Mouse (Mus musculus): Measurements from ENCODE around the gene Crybg2. TPM values are rescaled to one million over a fixed set of nuclear protein-coding genes. Genes with fewer than 3 reads are reported as not detected.

Gene Crybg2
- total and polyA plus RNA-seq, 2 experiments from 2014 or later: 0.08 TPM; not detected in 1

DNA sequence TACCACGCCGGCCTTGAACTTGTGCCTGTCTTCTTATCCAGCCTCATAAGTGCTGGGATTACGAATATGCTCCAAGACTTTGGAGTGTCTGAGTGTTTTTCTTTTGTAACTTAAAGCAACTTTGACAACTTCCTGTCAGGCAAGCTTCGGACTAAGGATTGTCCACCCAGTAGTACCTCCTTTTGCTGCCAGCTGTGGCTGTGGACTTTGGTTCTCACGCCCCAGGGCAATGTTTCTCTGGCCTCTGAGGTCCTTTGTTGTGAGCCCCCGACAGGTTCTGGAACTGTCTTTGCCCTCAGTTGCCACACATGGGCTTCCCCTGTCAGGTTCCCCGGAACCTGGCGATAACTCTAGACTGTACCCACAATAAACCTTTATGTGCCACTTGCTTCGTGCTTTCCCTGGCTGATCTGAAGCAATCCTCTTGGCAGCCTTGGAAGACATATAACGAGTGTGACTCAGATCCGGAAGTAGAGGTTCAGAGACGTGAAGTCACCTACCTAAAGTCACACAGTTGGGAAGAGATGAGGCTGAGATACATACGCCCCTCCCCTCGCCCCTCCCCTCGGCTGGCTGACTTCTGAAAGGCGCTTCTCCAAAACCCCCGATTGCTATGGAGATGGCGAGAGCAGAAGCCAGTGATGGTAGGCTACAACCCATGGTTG, 683 bp downstream of the Crybg2 start:
- WGBS: 61% methylated on average over 18 of the region's 18 CpGs
- Histone ChIP-seq H3K4me3 (ENCODE audit: low read depth, low read length) (no peak overlapping the region), H3K4me2 (ENCODE audit: low read depth, low read length) (no peak overlapping the region), H3K27me3 (ENCODE audit: control insufficient read depth, insufficient read depth, low read length) (peaks cover 24% of the 10 kb centered on the region), H3K9me3 (replicated peaks; ENCODE audit: control insufficient read depth, low read length) (no peaks in the 10 kb centered on the region), H3K4me1 (ENCODE audit: control insufficient read depth, insufficient read depth) (no peaks in the 10 kb centered on the region), H3K36me3 (replicated peaks; ENCODE audit: control insufficient read depth, insufficient read depth, low read length) (no peaks in the 10 kb centered on the region), H3K27ac (ENCODE audit: low read depth) (no peak overlapping the region), H3K9ac (replicated peaks; ENCODE audit: low read depth, low read length) (no peak overlapping the region)
- no peak for ATAC-seq (ENCODE audit: insufficient read depth, low read depth)
- no peak for DNase-seq (ENCODE audit: low spot score)
- TF ChIP-seq EP300 (IDR thresholded peaks at IDR 0.05; ENCODE audit: low read depth) (no peak), CTCF (IDR thresholded peaks at IDR 0.05; ENCODE audit: low read depth) (no peak)

GRCm38 (mm10) chr4:134061944-134062446, 1.4 kb downstream of the Crybg2 start:
- no peaks in the 10 kb centered on the region for H3K9me3 ChIP-seq (replicated peaks; ENCODE audit: control insufficient read depth, low read length)
- H3K4me1 ChIP-seq (ENCODE audit: control insufficient read depth, insufficient read depth): no peaks in the 10 kb centered on the region
- 53% methylated on average over 8 of the region's 8 CpGs for WGBS
- H3K36me3 ChIP-seq (replicated peaks; ENCODE audit: control insufficient read depth, insufficient read depth, low read length): no peaks in the 10 kb centered on the region
- DNase-seq (ENCODE audit: low spot score): no peak
- no peak overlapping the region for H3K4me2 ChIP-seq (ENCODE audit: low read depth, low read length)
- no peak for ATAC-seq (ENCODE audit: insufficient read depth, low read depth)
- no peak overlapping the region for H3K4me3 ChIP-seq (ENCODE audit: low read depth, low read length)
- no peak overlapping the region for H3K9ac ChIP-seq (replicated peaks; ENCODE audit: low read depth, low read length)
- peaks cover 26% of the 10 kb centered on the region for H3K27me3 ChIP-seq (ENCODE audit: control insufficient read depth, insufficient read depth, low read length)
- TF ChIP-seq CTCF (IDR thresholded peaks at IDR 0.05; ENCODE audit: low read depth) (no peak), EP300 (IDR thresholded peaks at IDR 0.05; ENCODE audit: low read depth) (no peak)
- H3K27ac ChIP-seq (ENCODE audit: low read depth): no peak overlapping the region

- H3K4me1 ChIP-seq (ENCODE audit: control insufficient read depth, insufficient read depth): no peaks in the 10 kb centered on the region
- H3K27ac ChIP-seq (ENCODE audit: low read depth): no peak overlapping the region
- TF ChIP-seq EP300 (IDR thresholded peaks at IDR 0.05; ENCODE audit: low read depth) (no peak), CTCF (IDR thresholded peaks at IDR 0.05; ENCODE audit: low read depth) (no peak)
- H3K9ac ChIP-seq (replicated peaks; ENCODE audit: low read depth, low read length): no peak overlapping the region
- H3K4me3 ChIP-seq (ENCODE audit: low read depth, low read length): no peak overlapping the region
- no peaks in the 10 kb centered on the region for H3K36me3 ChIP-seq (replicated peaks; ENCODE audit: control insufficient read depth, insufficient read depth, low read length)
- WGBS: 57% methylated on average over 8 of the region's 8 CpGs
- peaks cover 26% of the 10 kb centered on the region for H3K27me3 ChIP-seq (ENCODE audit: control insufficient read depth, insufficient read depth, low read length)
- ATAC-seq (ENCODE audit: insufficient read depth, low read depth) (no peak), DNase-seq (ENCODE audit: low spot score) (no peak)
- H3K4me2 ChIP-seq (ENCODE audit: low read depth, low read length): no peak overlapping the region
- no peaks in the 10 kb centered on the region for H3K9me3 ChIP-seq (replicated peaks; ENCODE audit: control insufficient read depth, low read length)
These were observed 1.9 kb downstream of the Crybg2 start for GRCm38 (mm10) chr4:134062561-134062960.

DNA sequence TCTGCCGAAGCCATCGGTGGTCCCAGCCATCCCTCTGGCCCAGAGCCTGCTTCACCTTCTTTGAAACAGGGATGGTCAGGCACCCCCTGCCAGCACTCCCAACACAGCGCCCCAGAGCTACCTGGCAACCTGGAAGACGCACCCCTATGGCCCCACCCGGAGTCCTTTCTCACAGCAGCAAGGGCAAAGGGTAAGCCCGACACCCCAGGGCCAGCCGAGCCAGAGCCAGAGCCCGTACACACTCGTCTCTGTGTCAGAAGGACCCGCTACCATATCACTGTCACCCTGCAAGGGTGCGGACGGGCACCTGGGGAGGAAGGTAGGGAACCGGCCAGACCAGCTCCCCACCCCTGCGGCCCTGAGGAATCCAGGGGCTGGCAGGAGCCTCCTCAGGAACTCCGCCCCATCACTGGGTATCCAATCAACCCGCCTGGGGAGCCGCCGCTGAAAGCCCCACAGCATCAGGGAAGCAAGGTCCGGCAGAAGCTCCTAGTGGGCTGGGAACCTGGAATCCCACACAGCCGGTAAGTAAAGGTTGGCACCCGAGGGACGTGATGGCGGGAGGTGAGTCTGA, 4.9 kb downstream of the Crybg2 start:
- no peak overlapping the region for H3K27ac ChIP-seq (ENCODE audit: low read depth)
- no peak overlapping the region for H3K4me3 ChIP-seq (ENCODE audit: low read depth, low read length)
- H3K9ac ChIP-seq (replicated peaks; ENCODE audit: low read depth, low read length): no peak overlapping the region
- no peaks in the 10 kb centered on the region for H3K9me3 ChIP-seq (replicated peaks; ENCODE audit: control insufficient read depth, low read length)
- TF ChIP-seq CTCF (IDR thresholded peaks at IDR 0.05; ENCODE audit: low read depth) (no peak), EP300 (IDR thresholded peaks at IDR 0.05; ENCODE audit: low read depth) (no peak)
- DNase-seq (ENCODE audit: low spot score) (no peak), ATAC-seq (ENCODE audit: insufficient read depth, low read depth) (no peak)
- 28% methylated on average over 23 of the region's 23 CpGs for WGBS
- no peak overlapping the region for H3K4me2 ChIP-seq (ENCODE audit: low read depth, low read length)
- no peaks in the 10 kb centered on the region for H3K36me3 ChIP-seq (replicated peaks; ENCODE audit: control insufficient read depth, insufficient read depth, low read length)
- H3K27me3 ChIP-seq (ENCODE audit: control insufficient read depth, insufficient read depth, low read length): peaks cover 14% of the 10 kb centered on the region; the same call in 1 of the 2 replicates
- H3K4me1 ChIP-seq (ENCODE audit: control insufficient read depth, insufficient read depth): no peaks in the 10 kb centered on the region

- H3K27me3 ChIP-seq (ENCODE audit: control insufficient read depth, insufficient read depth, low read length): peaks cover 12% of the 10 kb centered on the region; the same call in 1 of the 2 replicates
- H3K4me3 ChIP-seq (ENCODE audit: low read depth, low read length): no peak overlapping the region
- H3K9me3 ChIP-seq (replicated peaks; ENCODE audit: control insufficient read depth, low read length): no peaks in the 10 kb centered on the region
- no peak overlapping the region for H3K4me2 ChIP-seq (ENCODE audit: low read depth, low read length)
- DNase-seq (ENCODE audit: low spot score) (no peak), ATAC-seq (ENCODE audit: insufficient read depth, low read depth) (no peak)
- 90% methylated on average over 8 of the region's 8 CpGs for WGBS
- TF ChIP-seq CTCF (IDR thresholded peaks at IDR 0.05; ENCODE audit: low read depth) (no peak), EP300 (IDR thresholded peaks at IDR 0.05; ENCODE audit: low read depth) (no peak)
- H3K9ac ChIP-seq (replicated peaks; ENCODE audit: low read depth, low read length): no peak overlapping the region
- H3K4me1 ChIP-seq (ENCODE audit: control insufficient read depth, insufficient read depth): no peaks in the 10 kb centered on the region
- no peaks in the 10 kb centered on the region for H3K36me3 ChIP-seq (replicated peaks; ENCODE audit: control insufficient read depth, insufficient read depth, low read length)
- no peak overlapping the region for H3K27ac ChIP-seq (ENCODE audit: low read depth)
These were observed 6.8 kb downstream of the Crybg2 start for GRCm38 (mm10) chr4:134067383-134067782.
